Mouse (Mus musculus) E14TG2a.4 (cell line): ENCODE measurements at regions not wholly inside any gene's neighbourhood (a gene's known extent, or its start where the extent isn't known, plus 50 kb on each side); places are given as distances from the start of the nearest gene placed in this dataset.

Experiments
- CTCF ChIP-seq: conservative IDR thresholded peaks from 2 replicates; pipeline ENCODE4 v1.5.1; 2014; ENCODE audit warnings: low read length
- POU5F1 ChIP-seq: IDR thresholded peaks from 2 replicates; pipeline ENCODE4 v1.6.1; 2014; ENCODE audit warnings: low read length, borderline replicate concordance

DNA sequence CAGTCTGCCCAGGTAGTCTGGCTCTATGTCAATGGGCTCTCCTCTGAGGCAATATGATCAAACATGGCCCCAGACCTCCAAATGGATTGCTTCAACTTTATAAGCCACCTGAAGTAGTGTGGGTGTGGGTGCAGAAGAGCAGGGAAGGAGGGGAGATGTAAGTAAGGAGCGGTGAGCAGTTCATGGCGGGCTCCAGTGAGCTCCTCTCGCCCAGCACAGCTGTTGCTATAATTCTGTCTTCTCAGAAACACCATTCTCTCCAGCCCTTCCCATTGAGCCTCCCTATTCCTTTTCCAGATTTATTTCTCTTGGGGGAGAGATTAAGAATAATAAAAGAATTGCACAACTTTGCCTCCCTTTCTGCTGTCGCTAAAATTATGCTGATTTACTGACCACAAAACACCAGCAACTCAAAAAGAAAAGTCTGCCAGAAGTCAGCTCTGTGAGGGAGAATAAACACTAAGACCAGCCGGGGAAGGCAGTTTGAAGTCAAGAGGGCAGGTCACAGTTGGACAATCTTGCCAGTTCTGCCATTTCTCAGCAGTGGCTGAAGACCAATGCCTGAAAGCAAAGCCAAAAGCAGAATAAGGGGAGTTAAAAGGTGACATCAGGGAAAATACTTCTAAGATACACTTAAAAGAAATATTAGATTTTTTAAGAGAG is 71.3 kb upstream of the Stard3nl start:
- TF ChIP-seq CTCF (no peak), POU5F1 (no peak)
